Mouse (Mus musculus) neural tube, embryonic 14.5 days (tissue): ENCODE measurements around the gene Smarcc1. TPM values are rescaled to one million over a fixed set of nuclear protein-coding genes. Genes with fewer than 3 reads are reported as not detected.

Experiments
- ATAC-seq: fragments of 200-750 bp; cut with Nextera tagmentation; 2 replicates; pipeline ENCODE4 v1.8.0; 2017; ENCODE audit warnings: low read depth, mild to moderate bottlenecking, moderate TSS enrichment, moderate library complexity
- H3K27ac ChIP-seq: fragments of 300-500 bp; sonication (generic); 2 replicates; pipeline ENCODE4 v1.5.1; 2014; ENCODE audit warnings: low read depth, mild to moderate bottlenecking, control low read depth, low read length, moderate library complexity, mixed read lengths
- H3K27me3 ChIP-seq: fragments of 300-500 bp; sonication (generic); 2 replicates; pipeline ENCODE4 v1.6.1; 2014; ENCODE audit warnings: low read length; ENCODE audit not compliant: control insufficient read depth, insufficient read depth
- H3K36me3 ChIP-seq: fragments of 300-500 bp; sonication (generic); 2 replicates; pipeline ENCODE4 v1.6.1; 2014; ENCODE audit warnings: low read length, mixed read lengths; ENCODE audit not compliant: control insufficient read depth, insufficient read depth
- H3K4me1 ChIP-seq: fragments of 300-500 bp; sonication (generic); 2 replicates; pipeline ENCODE4 v1.6.1; 2014; ENCODE audit warnings: low read length; ENCODE audit not compliant: control insufficient read depth, insufficient read depth
- H3K4me2 ChIP-seq: fragments of 300-500 bp; sonication (generic); 2 replicates; pipeline ENCODE4 v1.6.1; 2014; ENCODE audit warnings: mild to moderate bottlenecking, low read depth, low read length, control low read depth
- H3K4me3 ChIP-seq: fragments of 300-500 bp; sonication (generic); 2 replicates; pipeline ENCODE4 v1.5.1; 2014; ENCODE audit warnings: low read depth, low read length, control low read depth, mixed read lengths
- H3K9ac ChIP-seq: fragments of 300-500 bp; sonication (generic); replicated peaks from 2 replicates; pipeline ENCODE4 v1.6.1; 2014; ENCODE audit warnings: low read depth, mild to moderate bottlenecking, control low read depth, low read length, mixed read lengths
- H3K9me3 ChIP-seq: fragments of 300-500 bp; sonication (generic); 2 replicates; pipeline ENCODE4 v1.6.1; 2016; ENCODE audit warnings: low read length; ENCODE audit not compliant: control insufficient read depth
- WGBS: fragments of 180-500 bp; shearing (Covaris S2); extraction: QIAGEN DNeasy Blood & Tissue Kit; methylation state at CpG from one replicate; pipeline ENCODE4 v1.1.7; 2014; 5-methylcytosine and 5-hydroxymethylcytosine counted together
- polyA plus RNA-seq: library from polyadenylated mRNA; unstranded; fragments of >200 nt; fragmentation: Nextera tagmentation; extraction: Ambion mirVana; gene quantifications from 2 replicates; pipeline ENCODE4 v1.2.1, GENCODE M21; 2014

Gene Smarcc1
- polyA plus RNA-seq, 1 experiment from 2014 or later, result 90.4 TPM

DNA sequence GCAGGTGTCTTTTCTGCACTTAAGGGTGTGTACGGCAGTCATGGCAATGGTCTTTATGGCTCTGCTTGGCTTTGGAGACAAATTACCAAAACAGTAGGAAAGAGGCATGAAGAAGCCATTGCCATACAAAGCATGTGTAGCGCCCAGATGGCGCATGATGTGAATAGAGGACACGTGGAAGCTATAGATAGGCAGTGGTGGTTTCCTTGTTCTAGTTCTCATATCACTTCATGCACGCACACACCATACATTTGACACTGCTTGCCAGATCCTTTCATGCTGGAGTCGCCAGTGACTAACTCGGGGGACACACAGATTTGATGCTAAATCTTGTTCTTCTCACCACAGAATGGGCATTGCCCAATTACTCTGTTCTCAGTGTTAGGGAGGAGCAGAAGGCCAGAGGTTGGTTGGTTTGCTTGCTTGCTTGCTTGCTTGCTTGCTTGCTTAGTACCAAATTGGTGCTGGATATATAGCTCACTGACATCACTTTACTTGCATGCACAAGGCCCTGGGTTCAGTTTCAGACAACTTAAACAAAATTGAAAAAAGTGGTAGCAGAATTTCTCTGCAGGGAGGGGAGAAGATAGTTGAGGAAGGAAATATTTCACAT lies 125.8 kb downstream of the Smarcc1 start, which contains the start of gene Cspg5:
Gene Cspg5, plus strand, starts transcription at position 563 of the 613 bp plus-strand sequence.
- Histone ChIP-seq H3K36me3 (peaks cover 2% of the 10 kb centered on the region; the same call in 1 of the 2 replicates), H3K4me2 (peak within 1 kb of the TSS; percentile 91), H3K9me3 (no peaks in the 10 kb centered on the region), H3K27ac (peak within 1 kb of the TSS; percentile 87), H3K4me1 (peaks cover 9% of the 10 kb centered on the region), H3K27me3 (no peaks in the 10 kb centered on the region; the same call in 1 of the 2 replicates), H3K9ac (peak within 1 kb of the TSS; percentile 86), H3K4me3 (peak within 1 kb of the TSS; percentile 86)
- WGBS, result 80% methylated on average over 7 of the region's 7 CpGs
- no peak for ATAC-seq

DNA sequence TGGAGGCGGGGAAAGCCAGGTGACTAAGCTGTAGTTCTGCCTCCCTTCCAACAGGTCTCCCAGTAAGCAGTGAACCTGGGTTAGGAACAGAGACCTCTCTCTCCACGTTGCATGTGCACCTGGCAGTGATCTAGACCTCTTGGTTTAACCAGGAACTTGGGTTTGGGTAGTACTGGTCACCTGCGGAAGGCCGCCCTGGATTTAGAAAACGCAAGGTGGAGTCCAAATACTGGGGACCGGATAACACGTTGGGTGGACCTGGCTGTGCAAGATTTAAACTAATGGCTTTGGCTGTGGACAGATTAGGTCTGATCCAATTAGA lies 127.0 kb downstream of the Smarcc1 start:
- peak overlapping the region; percentile 86 for H3K4me3 ChIP-seq
- peaks cover 12% of the 10 kb centered on the region for H3K4me1 ChIP-seq
- WGBS, result 17% methylated on average over 7 of the region's 7 CpGs
- H3K27me3 ChIP-seq, result no peaks in the 10 kb centered on the region; the same call in 1 of the 2 replicates
- no peak for ATAC-seq
- no peaks in the 10 kb centered on the region for H3K9me3 ChIP-seq
- H3K36me3 ChIP-seq, result peaks cover 1% of the 10 kb centered on the region; the same call in 1 of the 2 replicates
- H3K4me2 ChIP-seq, result peak overlapping the region; percentile 91
- peak overlapping the region; percentile 86 for H3K9ac ChIP-seq
- peak overlapping the region; percentile 87 for H3K27ac ChIP-seq

- peak; percentile 67 for ATAC-seq
- Histone ChIP-seq H3K4me3 (peak overlapping the region; percentile 86), H3K36me3 (no peaks in the 10 kb centered on the region; the same call in 1 of the 2 replicates), H3K27me3 (no peaks in the 10 kb centered on the region; the same call in 1 of the 2 replicates), H3K9me3 (no peaks in the 10 kb centered on the region), H3K9ac (peak overlapping the region; percentile 86), H3K27ac (peak overlapping the region; percentile 87), H3K4me1 (peaks cover 17% of the 10 kb centered on the region), H3K4me2 (peak overlapping the region; percentile 91)
- under 1% methylated on average over 83 of the region's 93 CpGs for WGBS
Measured at GRCm38 (mm10) chr9:110244889-110245589, 127.5 kb downstream of the Smarcc1 start.

DNA sequence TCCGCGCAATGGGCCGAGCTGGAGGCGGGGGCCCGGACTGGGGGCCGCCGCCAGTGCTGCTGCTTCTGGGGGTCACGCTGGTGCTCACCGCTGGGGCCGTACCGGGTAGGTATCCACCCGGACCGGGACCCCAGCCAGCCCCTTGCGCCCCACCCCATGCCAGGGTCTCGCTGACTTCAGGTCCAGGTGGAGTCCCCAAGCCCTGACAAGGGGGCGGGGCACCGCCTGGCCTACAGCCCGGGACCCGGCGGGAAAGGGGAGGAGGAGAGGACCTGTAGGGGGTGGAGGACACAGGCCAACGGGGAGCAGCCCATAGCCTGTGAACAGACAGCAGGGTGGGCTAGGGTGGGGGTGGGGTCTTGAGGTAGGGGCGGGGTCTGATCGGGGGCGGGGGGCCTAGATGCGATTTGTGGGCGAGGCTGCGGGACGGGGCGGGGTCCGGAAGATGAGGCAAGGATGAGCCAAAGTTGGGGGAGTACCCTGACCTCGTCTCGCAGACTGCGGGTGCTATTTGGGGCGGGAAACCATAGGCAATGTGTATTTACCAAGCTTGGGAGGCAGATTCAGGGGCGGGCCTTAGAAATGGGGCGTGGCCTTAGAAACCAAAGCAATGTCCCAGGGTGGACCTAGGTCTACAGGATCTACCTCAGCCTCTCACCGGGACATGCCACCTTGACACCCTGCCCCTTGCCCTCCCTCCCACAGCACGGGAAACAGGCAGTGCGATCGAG lies 128.2 kb downstream of the Smarcc1 start:
- Histone ChIP-seq H3K27me3 (no peaks in the 10 kb centered on the region; the same call in 1 of the 2 replicates), H3K4me3 (peak overlapping the region; percentile 86), H3K4me2 (peak overlapping the region; percentile 91), H3K4me1 (peaks cover 25% of the 10 kb centered on the region), H3K9ac (peak overlapping the region; percentile 86), H3K27ac (peak overlapping the region; percentile 87), H3K36me3 (no peaks in the 10 kb centered on the region; the same call in 1 of the 2 replicates), H3K9me3 (no peaks in the 10 kb centered on the region)
- ATAC-seq, result peak; percentile 71
- WGBS, result under 1% methylated on average over 37 of the region's 40 CpGs

- Histone ChIP-seq H3K27me3 (no peaks in the 10 kb centered on the region; the same call in 1 of the 2 replicates), H3K4me1 (peaks cover 28% of the 10 kb centered on the region), H3K4me3 (peak overlapping the region; percentile 86), H3K4me2 (peak overlapping the region; percentile 91), H3K9ac (peak overlapping the region; percentile 86), H3K36me3 (no peaks in the 10 kb centered on the region), H3K9me3 (no peaks in the 10 kb centered on the region), H3K27ac (peak overlapping the region; percentile 87)
- ATAC-seq, result peak; percentile 5; the same call in 1 of the 2 replicates
- WGBS, result 27% methylated on average over 13 of the region's 13 CpGs
Measured at GRCm38 (mm10) chr9:110246321-110246640, 128.8 kb downstream of the Smarcc1 start.

GRCm38 (mm10) chr9:110247049-110247448 lies 129.5 kb downstream of the Smarcc1 start:
- Histone ChIP-seq H3K4me1 (peaks cover 28% of the 10 kb centered on the region), H3K27ac (no peak overlapping the region), H3K9ac (no peak overlapping the region), H3K4me3 (no peak overlapping the region; the same call in 1 of the 2 replicates), H3K9me3 (no peaks in the 10 kb centered on the region), H3K27me3 (no peaks in the 10 kb centered on the region; the same call in 1 of the 2 replicates), H3K4me2 (no peak overlapping the region), H3K36me3 (no peaks in the 10 kb centered on the region)
- WGBS, result 88% methylated on average over 10 of the region's 10 CpGs
- ATAC-seq, result no peak

GRCm38 (mm10) chr9:110248861-110249260 lies 131.4 kb downstream of the Smarcc1 start:
- H3K27me3 ChIP-seq, result no peaks in the 10 kb centered on the region; the same call in 1 of the 2 replicates
- no peak for ATAC-seq
- 71% methylated on average over 2 of the region's 2 CpGs for WGBS
- no peak overlapping the region for H3K4me3 ChIP-seq
- H3K27ac ChIP-seq, result peak overlapping the region; percentile 81
- H3K36me3 ChIP-seq, result no peaks in the 10 kb centered on the region
- H3K4me1 ChIP-seq, result peaks cover 28% of the 10 kb centered on the region
- H3K9me3 ChIP-seq, result no peaks in the 10 kb centered on the region
- peak overlapping the region; percentile 35; the same call in 1 of the 2 replicates for H3K4me2 ChIP-seq
- no peak overlapping the region for H3K9ac ChIP-seq

DNA sequence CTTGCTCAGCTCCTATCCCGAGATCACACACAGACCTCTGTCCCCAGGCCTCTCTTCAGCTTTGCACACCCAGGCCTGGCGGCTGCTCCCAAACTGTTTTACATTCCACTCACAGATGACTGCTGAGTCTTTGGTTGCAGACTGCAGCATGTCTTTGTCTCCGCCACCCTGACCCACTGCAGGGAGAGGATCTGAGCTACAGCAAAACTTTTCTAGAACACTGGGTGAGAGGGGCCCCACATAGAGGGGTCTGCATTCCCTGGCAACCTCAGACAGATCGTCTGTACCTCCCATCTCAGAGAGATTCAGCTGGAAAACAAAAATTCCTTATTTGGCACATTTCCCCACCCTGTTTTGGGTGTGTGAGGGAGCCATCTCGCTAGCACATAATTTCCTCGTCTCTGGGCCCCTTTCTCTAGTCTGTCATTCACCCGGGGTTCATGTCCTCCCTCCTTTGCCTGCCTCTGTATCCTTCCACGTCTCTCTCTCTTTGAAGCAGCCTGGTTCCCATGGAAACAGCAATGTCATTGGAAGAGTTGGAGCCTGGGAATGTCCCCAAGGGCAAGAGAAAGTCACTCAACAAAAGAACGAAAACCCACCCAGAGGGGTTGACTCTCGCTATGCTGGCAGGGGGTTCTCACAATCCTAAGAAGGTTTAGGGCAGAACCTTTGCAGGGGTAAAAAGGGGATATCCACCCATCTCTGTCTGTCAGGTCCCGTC lies 132.5 kb downstream of the Smarcc1 start:
- Histone ChIP-seq H3K36me3 (no peaks in the 10 kb centered on the region), H3K27ac (peak overlapping the region; percentile 81), H3K4me3 (no peak overlapping the region), H3K9ac (peak overlapping the region; percentile 16; the same call in 1 of the 2 replicates), H3K4me2 (peak overlapping the region; percentile 35; the same call in 1 of the 2 replicates), H3K27me3 (no peaks in the 10 kb centered on the region; the same call in 1 of the 2 replicates), H3K9me3 (no peaks in the 10 kb centered on the region), H3K4me1 (peaks cover 28% of the 10 kb centered on the region)
- 4% methylated on average over 11 of the region's 11 CpGs for WGBS
- ATAC-seq, result peak; percentile 74
